Mouse (Mus musculus) bone marrow macrophage, adult 2 months (primary cell): Measurements from ENCODE around the gene Gzmm.

Experiments
- CTCF ChIP-seq: IDR thresholded peaks from 2 replicates; pipeline ENCODE4 v1.5.1; 2012; ENCODE audit warnings: low read depth, mild to moderate bottlenecking, low read length, moderate library complexity
- POLR2A ChIP-seq: IDR thresholded peaks from 2 replicates; pipeline ENCODE4 v1.6.1; 2012; ENCODE audit warnings: mild to moderate bottlenecking, low read depth, low read length, borderline replicate concordance

- TF ChIP-seq POLR2A: no peak
- no peak for TF ChIP-seq CTCF
These were observed 5.0 kb downstream of the Gzmm start for GRCm38 (mm10) chr10:79693580-79694378.
